Mouse (Mus musculus): ENCODE measurements around the gene Mark4. TPM values are rescaled to one million over a fixed set of nuclear protein-coding genes. Genes with fewer than 3 reads are reported as not detected.
A peak's percentile ranks its signal among the peaks of the same experiment; 100 is the strongest.

The Mark4 gene
- total RNA-seq, 2 experiments from 2014 or later, result 115 to 132 TPM

DNA sequence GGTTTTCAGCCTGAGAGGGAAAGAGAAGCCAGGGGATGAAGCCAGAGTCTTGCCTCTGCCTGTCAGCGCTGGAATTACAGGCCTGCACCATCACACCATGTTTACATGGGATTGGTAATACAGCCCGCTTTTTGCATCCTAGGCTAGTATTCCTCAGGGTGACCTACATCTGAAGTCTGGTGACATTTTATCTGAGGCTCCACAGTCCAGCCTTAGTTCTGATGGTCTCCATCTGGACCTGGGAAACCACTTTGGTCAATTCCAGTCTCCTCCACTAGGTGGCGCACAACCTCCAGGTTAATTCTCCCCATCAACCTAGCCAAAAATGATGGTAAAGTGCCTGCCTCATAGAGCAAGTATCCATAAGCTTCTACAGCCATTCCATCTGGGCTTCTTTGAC, 15.3 kb downstream of the Mark4 start:
- peak; percentile 93 to 95 for DNase-seq (ENCODE audit: low spot score in 2 of 2)

DNA sequence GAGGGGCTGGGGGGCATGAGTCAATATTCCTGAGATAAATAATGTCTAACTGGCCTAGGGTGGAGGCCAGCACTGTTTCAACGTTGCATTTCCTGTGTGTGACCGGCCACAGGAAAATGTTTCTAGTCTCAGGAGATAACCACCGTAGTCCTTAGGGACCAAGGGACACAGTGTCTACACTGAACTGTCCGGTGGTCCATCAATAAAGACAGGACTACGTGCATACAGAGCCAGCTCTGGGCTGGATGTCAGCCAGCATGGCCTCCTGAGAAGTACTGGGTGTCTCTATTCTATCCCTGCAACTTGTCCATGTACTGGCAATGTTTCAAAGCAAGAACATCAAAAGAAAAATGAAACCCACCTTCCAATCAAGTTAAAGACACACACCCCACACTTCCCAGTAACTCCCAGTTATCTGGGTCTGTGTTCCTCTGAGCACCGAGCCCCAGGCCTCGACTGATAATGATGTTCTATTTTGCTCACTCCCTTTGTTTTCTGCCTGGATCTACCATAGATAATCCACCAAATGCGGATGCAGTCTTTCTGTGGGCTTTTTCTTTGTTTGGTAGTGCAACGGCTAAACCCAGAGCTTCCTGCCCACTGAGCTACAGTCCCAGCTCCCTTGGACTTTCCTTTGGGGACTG, 17.1 kb downstream of the Mark4 start:
- no peak for DNase-seq (ENCODE audit: low spot score in 2 of 2)

DNA sequence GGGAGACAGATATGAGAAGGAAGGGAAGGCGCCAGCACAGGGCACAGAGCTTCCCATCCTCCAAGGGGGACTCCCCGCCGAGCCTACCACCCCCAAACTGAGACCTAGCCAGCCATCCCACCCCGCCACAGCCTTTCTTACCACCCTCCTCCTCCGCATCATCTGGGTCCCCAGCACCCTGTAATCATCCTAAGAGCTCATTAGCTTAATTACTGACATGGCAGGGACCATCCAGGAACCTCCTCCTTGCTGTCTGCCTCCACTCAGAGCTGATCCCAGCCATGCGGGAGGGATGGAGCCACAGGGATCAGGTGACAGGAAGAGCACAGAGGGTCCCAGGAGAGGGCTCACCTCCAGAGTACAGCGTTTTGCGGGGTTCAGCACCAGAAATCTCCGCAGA, 21.6 kb downstream of the Mark4 start:
- DNase-seq (ENCODE audit: low spot score in 2 of 2), result no peak

DNA sequence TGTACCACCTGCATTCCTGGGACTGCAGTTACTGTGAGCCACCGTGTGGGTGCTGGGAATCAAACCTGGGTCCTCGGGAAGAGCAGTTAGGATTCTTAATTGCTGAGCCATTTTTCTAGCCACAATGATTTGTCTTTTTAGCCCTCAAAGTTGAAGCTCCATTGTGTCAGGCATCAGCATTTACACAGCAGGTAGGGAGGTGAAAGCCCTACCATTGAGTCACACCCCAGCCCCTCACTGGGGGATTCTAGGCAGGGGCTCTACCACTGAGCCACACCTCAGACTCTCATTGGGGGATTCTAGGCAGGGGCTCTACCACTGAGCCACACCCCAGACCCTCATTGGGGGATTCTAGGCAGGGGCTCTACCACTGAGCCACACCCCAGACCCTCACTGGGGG, 22.3 kb downstream of the Mark4 start:
- DNase-seq (ENCODE audit: low spot score in 2 of 2), result no peak

DNA sequence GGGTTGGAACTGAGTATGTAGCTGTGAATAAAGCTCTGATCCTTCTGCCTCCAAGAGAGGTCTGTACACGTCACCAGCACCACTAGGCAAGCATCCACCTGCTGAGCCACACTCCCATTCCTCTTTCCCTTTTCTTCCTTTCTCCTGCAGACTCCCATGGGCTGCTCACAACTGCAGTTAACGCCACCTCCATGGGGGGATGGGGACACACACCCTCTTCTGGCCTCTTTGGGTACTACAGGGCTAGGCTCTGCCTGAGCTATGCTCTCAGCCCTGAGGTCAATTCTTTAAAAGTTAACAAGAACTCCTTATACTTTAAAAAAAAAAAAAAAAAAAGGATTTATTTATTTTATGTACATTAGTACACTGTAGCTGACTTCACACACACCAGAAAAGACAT, 26.1 kb downstream of the Mark4 start:
- DNase-seq (ENCODE audit: low spot score in 2 of 2), result no peak

DNA sequence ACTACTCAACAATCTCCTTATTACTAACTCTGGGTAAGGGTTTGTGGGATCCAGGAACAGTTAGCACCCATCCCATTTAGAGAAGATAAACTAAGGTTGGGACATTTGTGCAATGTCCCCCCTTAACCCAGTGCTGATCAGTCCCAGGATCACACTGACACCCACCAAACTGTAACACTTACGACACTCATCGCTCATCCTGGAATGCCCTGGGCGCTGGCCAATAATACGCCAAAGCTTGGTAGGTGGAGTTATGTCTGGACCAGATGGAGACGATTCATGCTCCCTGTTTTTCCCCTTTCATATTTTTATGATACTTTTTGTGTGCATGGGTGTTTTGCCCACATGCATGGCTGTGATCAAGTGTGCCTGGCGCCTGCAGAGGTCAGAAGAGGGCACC, 28.2 kb downstream of the Mark4 start:
- DNase-seq (ENCODE audit: low spot score in 2 of 2), result no peak

DNA sequence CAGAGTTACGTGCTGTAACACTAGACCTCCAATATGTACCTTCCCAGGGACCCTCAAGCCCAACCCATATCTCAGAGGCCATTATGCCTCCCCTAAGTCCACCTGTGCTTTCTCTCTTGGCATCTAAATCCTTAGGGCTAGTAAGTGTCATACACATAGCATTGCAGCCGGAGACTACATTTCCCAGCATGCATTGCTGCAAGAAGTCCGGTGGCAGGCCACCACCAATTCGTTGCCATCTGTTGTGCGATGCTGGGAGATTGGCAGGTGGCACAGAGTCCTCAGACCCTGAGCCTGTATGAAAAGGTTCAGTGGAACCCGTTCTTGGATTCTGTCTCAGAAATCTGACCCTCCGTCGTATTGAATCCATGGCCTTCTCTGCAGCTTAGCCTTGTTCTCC, 28.9 kb downstream of the Mark4 start:
- DNase-seq (ENCODE audit: low spot score in 2 of 2), result no peak

DNA sequence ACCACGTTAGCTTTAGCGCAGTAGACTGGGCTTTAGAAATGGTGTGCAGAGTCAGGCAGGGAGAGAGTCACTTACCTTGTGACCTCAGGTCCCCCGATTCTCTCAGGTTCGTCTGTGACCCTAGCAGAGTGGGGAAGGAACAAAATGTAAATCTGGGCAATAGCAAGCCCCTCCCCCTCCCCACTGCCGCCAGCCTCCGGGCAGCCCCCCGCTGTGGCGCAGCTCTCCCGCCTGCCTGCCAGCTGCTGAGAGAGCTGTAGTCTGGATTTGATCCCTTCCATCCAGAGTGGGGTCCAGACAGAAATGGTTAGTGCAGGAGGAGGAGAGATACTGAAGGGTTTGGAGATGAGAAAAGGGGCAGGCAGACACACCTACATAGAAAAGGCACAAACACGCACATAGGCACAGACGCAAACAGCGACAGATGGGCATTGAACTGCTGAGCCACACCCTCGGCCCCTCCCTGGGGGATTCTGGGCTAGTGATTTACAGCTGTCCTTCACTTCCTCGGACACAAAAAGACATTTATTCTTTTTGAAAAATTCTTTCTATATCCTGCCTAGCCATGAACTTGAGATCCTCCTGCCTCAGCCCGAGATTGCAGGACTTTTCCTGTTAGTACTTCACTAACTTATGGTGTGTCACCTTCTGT, 30.5 kb downstream of the Mark4 start:
- no peak for DNase-seq (ENCODE audit: low spot score in 2 of 2)

DNA sequence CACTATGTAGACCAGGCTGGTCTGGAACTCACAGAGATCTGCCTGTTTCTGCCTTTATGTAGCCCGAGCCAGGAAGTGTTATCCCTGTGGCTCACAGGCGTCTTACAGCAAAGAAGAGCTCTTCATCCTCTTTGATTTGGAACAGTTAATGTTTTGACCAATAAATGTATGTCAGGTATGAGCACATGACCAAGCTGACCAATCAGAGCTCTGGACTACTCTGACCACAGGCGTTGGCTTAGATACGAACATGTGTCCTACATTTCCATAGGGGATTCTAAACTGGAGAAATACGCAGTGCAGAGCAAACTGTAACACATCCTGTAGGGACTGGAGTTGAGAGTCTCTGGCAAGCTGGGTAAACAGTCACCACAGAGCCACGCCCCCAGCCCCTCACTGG, 31.7 kb downstream of the Mark4 start:
- DNase-seq (ENCODE audit: low spot score in 2 of 2), result no peak

DNA sequence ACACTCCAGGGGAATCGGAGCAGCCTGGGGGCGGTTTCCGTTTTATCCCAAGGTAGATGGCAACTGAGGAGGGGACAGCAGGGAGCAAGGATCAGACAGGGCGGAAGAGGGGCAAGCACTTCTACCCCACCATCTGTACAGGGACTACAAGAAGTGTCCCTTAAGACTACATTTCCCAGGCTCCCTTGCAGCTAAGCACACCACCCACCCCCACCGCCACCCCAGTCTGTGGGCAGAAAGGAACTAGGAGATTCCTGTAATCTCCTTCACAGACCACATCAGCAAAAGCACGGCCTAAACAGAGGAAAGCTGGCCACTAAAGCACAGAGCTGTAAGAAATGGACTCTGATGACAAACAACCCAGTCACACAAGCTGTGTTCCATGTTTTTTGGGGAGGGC, 32.3 kb downstream of the Mark4 start:
- no peak for DNase-seq (ENCODE audit: low spot score in 2 of 2)

DNA sequence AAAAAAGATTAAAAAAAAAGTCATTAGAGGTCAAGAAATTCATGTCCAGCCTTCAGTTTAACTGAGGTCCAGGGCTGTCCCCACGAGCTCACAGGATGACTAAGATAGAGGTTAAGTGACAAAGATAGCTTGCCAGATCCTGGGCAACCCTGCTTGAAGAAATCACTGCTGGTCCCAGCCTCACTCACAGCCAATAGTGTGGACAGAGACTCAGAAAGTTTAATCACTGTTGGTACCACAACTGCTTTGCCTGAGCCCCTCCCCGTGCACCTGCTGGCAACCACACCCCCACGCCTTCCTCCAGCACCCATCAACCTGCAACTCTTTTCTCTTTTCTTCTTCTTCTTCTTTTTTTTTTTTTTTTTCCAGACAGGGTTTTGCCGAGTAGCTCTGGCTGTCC, 34.6 kb downstream of the Mark4 start:
- DNase-seq (ENCODE audit: low spot score in 2 of 2), result no peak

DNA sequence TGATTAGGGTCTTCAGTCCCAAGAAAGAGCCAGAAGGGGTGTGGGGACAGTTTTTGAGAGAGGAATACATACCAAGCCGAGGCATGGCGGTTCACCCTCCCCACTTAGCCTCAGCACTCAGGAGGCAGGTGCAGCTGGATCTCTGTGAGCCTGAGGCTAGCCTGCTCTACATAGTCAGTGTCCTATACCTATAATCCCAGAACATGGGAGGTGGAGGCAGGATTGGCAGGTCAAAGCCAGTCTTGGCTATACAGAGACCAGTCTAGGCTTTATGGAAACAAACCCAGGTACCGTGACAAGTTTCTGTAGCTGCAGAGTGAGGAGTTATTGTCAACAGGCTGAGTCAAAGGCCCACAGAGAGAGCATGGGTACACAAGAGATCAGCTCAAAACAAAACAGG, 35.5 kb downstream of the Mark4 start:
- DNase-seq (ENCODE audit: low spot score in 2 of 2), result no peak

DNA sequence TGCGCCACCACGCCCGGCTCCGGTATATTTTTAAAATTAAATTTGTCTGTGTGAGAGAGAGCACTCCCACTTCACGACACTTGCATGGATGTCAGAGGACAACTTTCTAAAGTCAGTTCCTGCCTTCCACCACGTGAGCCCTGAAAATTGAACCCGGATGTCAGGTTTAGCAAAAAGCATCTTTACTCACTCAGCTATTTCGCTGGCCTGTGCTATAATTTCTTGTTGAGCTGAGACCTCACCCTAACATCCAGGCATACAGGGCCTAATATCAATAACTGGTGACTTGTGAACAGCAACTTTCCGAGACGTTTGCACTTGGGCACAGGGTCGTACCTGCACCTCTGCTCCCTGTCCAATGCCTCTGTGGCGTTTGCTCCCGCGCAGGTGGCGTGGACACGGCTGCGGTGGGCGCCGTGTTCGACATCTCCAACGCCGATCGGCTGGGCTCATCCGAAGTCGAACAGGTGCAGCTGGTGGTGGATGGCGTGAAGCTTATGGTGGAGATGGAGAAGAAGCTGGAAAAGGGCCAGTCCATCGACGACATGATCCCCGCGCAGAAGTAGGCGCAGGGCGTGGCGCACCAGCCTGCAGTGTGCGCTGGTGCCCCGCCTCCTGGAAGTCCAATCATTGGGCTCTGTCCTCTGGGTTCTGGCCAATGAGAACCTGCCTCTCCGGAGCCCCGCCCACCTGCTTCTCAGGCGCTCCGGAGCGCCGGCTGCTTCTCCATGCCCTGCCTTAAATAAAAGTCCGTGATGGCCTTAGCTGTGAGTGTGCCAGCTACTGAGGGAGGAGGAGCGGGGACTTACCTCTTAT, 37.6 kb downstream of the Mark4 start:
- peak; percentile 82 to 86 for DNase-seq (ENCODE audit: low spot score in 2 of 2)

DNA sequence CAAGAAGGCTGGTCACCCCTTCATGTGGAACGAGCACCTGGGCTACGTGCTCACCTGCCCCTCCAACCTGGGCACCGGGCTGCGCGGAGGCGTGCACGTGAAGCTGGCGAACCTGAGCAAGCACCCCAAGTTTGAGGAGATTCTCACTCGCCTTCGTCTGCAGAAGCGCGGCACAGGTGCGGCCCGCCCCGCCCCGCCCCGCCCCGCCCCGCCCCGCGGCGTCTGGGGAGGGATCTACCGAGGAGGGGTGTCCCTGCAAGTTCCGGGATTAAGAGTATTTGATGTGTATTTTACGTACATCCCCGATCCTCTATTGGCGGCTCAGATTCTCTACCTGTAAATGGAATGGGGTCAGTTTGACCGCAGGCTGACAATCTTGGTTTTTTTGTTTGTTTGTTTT, 38.5 kb downstream of the Mark4 start:
- DNase-seq (ENCODE audit: low spot score in 2 of 2), result no peak

DNA sequence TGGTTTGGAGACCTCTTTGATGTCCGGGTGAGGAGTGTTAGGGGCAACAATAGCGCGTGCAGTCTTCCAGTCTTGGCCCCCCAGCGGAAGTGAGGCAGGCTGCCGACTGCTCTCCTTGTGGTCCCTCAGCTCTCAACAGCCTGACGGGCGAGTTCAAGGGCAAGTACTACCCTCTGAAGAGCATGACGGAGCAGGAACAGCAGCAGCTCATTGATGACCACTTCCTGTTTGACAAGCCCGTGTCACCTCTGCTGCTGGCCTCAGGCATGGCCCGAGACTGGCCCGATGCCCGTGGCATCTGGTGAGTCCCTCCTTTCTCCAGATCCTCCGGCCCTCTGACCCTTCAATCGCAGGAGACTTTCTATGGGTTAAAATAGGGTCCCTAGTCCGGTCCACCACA, 42.0 kb downstream of the Mark4 start:
- no peak for DNase-seq (ENCODE audit: low spot score in 2 of 2)

DNA sequence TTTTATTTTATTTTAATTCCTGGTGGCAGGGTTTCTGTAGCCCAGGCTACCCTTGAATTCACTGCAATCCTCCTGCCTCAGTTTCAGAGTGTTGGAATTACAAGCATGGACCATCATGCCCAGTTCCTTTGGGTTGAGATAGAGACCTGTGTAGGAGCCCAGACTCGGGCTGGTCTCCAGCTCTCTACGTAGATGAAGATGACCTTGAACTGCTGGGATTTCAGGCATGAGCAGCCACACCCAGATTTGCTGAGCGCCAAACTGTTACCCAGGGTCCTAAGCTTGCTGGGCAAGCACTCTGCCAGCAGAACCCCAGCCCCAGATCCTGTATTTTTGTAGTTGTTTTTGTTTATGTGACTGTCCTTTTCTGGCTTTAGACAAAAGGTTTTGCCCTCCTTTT, 45.1 kb downstream of the Mark4 start:
- no peak for DNase-seq (ENCODE audit: low spot score in 2 of 2)

DNA sequence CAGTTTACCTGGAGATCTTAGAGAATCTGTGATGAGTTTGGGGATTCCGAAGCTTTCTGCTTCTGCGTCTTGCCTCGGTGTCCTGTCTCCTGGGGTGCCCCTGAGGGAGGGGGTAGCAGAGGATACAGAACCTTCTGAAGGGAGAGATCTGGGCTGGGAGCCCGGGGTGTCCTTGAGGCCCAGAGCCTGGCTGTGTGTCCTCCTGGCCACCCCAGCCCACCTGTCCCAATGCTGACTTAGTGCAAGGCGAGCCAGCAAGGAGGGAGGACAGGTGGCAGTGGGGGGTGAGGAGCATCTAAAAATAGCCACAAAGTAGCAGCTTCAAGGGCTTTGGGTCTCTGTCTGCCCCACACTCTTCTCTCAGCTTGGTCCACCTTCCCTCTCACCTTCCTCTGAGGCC, 46.8 kb downstream of the Mark4 start:
- no peak for DNase-seq (ENCODE audit: low spot score in 2 of 2)

DNA sequence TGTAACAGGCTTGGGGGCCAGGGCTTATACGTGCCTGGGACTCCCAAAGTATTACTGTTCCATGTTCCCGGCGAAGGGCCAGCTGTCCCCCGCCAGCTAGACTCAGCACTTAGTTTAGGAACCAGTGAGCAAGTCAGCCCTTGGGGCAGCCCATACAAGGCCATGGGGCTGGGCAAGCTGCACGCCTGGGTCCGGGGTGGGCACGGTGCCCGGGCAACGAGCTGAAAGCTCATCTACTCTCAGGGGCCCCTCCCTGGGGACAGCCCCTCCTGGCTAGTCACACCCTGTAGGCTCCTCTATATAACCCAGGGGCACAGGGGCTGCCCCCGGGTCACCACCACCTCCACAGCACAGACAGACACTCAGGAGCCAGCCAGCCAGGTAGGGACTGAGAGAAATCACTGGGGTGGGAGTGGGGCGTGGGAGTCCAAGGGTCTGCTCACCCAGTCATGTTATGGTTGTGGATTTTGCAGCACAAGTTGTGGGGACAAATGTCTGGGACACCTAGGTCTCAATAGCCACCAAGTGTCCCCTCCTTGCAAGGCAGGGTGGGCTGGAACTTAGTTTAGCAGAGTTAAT, 47.8 kb downstream of the Mark4 start:
- DNase-seq (ENCODE audit: low spot score in 2 of 2), result no peak

DNA sequence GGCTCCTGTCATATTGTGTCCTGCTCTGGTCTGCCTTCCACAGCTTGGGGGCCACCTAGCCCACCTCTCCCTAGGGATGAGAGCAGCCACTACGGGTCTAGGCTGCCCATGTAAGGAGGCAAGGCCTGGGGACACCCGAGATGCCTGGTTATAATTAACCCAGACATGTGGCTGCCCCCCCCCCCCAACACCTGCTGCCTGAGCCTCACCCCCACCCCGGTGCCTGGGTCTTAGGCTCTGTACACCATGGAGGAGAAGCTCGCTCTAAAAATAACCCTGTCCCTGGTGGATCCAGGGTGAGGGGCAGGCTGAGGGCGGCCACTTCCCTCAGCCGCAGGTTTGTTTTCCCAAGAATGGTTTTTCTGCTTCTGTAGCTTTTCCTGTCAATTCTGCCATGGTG, 48.9 kb downstream of the Mark4 start:
- DNase-seq (ENCODE audit: low spot score in 2 of 2), result no peak

DNA sequence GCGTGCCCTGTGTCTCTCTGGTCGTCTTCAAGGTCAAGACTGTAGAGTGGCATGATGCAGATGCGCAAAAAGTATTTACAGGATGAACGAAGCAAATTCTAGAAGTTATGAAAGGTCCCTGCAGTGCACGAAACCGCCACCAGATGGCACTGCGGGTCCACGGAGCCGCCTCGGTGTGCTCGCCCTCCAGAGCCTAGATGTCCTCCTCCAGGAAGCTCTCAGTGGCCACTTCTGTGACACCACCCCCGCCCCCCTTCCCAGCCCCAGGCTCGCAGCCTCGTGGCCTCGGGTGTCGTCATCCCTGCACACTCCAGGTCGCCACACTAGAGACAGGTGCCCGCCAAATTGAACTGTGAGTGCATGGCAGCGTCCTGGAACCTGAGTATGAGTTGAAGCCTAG, 53.2 kb downstream of the Mark4 start:
- peak; percentile 87 to 89 for DNase-seq (ENCODE audit: low spot score in 2 of 2)

DNA sequence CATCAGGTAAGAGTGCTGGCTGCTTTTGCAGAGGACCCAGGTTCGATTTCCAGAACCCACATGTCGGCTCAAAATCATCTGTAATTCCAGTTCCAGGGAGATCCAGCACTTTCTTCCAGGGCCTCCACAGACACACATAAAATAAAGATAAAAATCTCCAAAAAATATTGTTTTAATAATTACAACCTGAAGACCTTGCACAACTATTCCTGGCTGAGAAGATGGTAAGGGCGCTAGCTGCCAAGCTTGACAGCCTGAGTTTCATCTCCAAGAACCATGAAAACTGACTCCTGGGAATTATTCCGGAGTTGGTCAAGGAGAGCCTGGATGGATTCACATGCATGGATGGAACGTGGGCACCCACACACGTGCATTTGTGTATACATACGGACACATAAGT, 54.1 kb downstream of the Mark4 start, which contains the start of gene Ckm:
Gene Ckm, plus strand, starts transcription at position 301 of the 400 bp plus-strand sequence.
- no peak for DNase-seq (ENCODE audit: low spot score in 2 of 2)

DNA sequence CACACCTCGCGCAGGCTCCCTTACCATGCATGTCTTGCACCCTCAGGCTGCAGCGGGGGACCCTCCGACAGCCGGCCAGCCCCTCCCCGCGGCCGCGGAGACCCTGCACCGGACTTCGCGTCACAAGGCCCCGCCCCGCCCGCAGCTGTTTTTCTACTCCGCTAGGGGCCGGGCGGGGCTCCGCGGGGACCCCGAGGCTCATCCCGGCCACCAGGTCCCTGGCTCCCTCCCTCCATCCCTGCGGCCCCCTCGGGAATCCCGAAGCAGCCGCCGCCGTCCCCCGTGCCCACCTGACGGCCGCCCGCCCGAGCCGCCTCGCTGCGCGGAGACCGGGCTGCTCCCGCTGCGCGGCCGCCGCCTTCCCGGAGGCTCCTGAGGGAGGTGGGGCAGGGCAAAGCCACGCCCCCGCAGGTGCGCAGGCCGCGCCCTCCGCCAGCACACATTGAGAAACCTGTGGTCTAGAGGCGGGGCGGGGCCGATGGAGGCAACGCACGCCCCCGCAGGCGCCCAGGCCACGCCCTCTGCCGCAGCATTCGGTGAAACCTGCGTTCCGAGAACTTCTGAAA, 54.8 kb downstream of the Mark4 start, which contains the start of gene Klc3:
Gene Klc3, minus strand, starts transcription at position 374 of the 566 bp plus-strand sequence.
- DNase-seq (ENCODE audit: low spot score in 2 of 2), result no peak

Measured in layer of hippocampus, postnatal 10 days (tissue).